Mouse (Mus musculus): ENCODE results near the gene Mllt11. TPM values are rescaled to one million over a fixed set of nuclear protein-coding genes. Genes with fewer than 3 reads are reported as not detected.

The Mllt11 gene
- total RNA-seq, 2 experiments from 2014 or later, result 285 to 326 TPM

GRCm38 (mm10) chr3:95171105-95171504 lies 60.9 kb downstream of the Mllt11 start:
- no peak for DNase-seq

- DNase-seq, result no peak
These were observed 62.0 kb downstream of the Mllt11 start for GRCm38 (mm10) chr3:95169996-95170395.

Other genes starting within 250 kb of the Mllt11 start
- gene Zfp687, start 216.7 kb downstream of the Mllt11 start, total RNA-seq (2021), result 10 to 100 TPM; 20.3 to 22.4 TPM
- 100 to 1,000 TPM; 148 to 177 TPM for gene Psmd4, start 189.6 kb downstream of the Mllt11 start, total RNA-seq (2021)
- 10 to 100 TPM; 62.3 to 64.0 TPM for gene Pip5k1a, start 125.2 kb downstream of the Mllt11 start, total RNA-seq (2021)
- 10 to 100 TPM; 43.9 to 46.0 TPM for gene Vps72, start 121.1 kb downstream of the Mllt11 start, total RNA-seq (2021)
- 1 to 10 TPM in 1 of 2 experiments, under 1 TPM in 1; 0.96 to 1.1 TPM for gene Tmod4, start 107.7 kb downstream of the Mllt11 start, total RNA-seq (2021)
- gene Scnm1, start 98.2 kb downstream of the Mllt11 start, total RNA-seq (2021), result 10 to 100 TPM; 49.5 to 50.4 TPM
- 10 to 100 TPM; 16.8 to 18.1 TPM for gene Lysmd1, start 98.1 kb downstream of the Mllt11 start, total RNA-seq (2021)
- gene Tnfaip8l2, start 89.8 kb downstream of the Mllt11 start, total RNA-seq (2021), result 1 to 10 TPM; 1.2 to 1.6 TPM
- gene Sema6c, start 71.7 kb downstream of the Mllt11 start, total RNA-seq (2021), result 10 to 100 TPM; 36.1 to 41.0 TPM
- gene Gabpb2, start 14.3 kb downstream of the Mllt11 start, total RNA-seq (2021), result 10 to 100 TPM; 13.9 to 18.1 TPM
- gene Cdc42se1, start 3.4 kb downstream of the Mllt11 start, total RNA-seq (2021), result 10 to 100 TPM; 72.0 to 73.0 TPM
- under 1 TPM in 1 of 2 experiments, not detected in 1; 0.32 TPM for gene Gm128, start 9.4 kb upstream of the Mllt11 start, total RNA-seq (2021)
- under 1 TPM; 0.56 to 0.65 TPM for gene Bnipl, start 19.0 kb upstream of the Mllt11 start, total RNA-seq (2021)
- gene Mindy1, start 49.2 kb upstream of the Mllt11 start, total RNA-seq (2021), result 10 to 100 TPM; 19.3 to 19.4 TPM
- 10 to 100 TPM; 19.8 to 22.2 TPM for gene Prune1, start 49.9 kb upstream of the Mllt11 start, total RNA-seq (2021)
- 1 to 10 TPM in 1 of 2 experiments, under 1 TPM in 1; 0.94 to 1.4 TPM for gene Anxa9, start 75.0 kb upstream of the Mllt11 start, total RNA-seq (2021)
- 10 to 100 TPM; 59.4 to 62.9 TPM for gene Cers2, start 82.6 kb upstream of the Mllt11 start, total RNA-seq (2021)
- 10 to 100 TPM; 36.0 to 40.2 TPM for gene Setdb1, start 125.0 kb upstream of the Mllt11 start, total RNA-seq (2021)
- not detected for gene 4930558C23Rik, start 170.7 kb upstream of the Mllt11 start, total RNA-seq (2021)
- gene Arnt, start 202.2 kb upstream of the Mllt11 start, total RNA-seq (2021), result 10 to 100 TPM; 36.3 to 44.3 TPM

All from layer of hippocampus, postnatal 36 days (tissue).